Mouse (Mus musculus): ENCODE data around the gene Gm5767. TPM values are rescaled to one million over a fixed set of nuclear protein-coding genes. Genes with fewer than 3 reads are reported as not detected.

Gm5767 gene
- polyA plus RNA-seq (2015; fragmentation: Nextera tagmentation; extraction: Ambion mirVana), result 0.31 and 0.40 TPM in 2 replicates

DNA sequence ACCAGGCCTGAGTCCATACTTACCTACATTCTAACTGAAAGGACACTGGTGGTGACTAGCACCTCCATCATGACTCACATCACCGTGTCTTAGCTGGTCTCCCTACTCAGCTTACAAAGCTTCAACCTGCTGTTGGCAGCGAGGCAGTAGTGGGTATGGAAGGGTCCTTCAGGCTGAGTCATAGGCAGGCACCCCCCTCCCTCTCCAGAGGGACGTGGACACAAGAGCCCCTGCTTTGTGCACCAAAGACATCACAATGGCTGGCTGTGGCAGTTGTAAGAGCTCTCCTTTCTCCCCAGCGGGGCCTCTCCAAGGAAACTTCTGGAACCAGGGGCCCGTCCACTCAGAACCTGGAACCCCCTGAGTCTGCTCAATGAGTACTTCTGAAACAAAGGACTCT lies at the start of gene Gm5767:
Gene Gm5767 (plus strand): TSS at position 301 of the 400 bp plus-strand sequence.
- Histone ChIP-seq H3K36me3 (replicated peaks) (no peaks in the 10 kb centered on the region), H3K4me2 (no peak within 1 kb of the TSS), H3K27me3 (replicated peaks) (no peaks in the 10 kb centered on the region), H3K4me3 (no peak within 1 kb of the TSS), H3K9ac (no peak within 1 kb of the TSS), H3K4me1 (no peaks in the 10 kb centered on the region), H3K9me3 (no peaks in the 10 kb centered on the region), H3K27ac (no peak within 1 kb of the TSS)
- WGBS, result 79% methylated on average over 5 of the region's 5 CpGs
- no peak for ATAC-seq (replicated peaks)

DNA sequence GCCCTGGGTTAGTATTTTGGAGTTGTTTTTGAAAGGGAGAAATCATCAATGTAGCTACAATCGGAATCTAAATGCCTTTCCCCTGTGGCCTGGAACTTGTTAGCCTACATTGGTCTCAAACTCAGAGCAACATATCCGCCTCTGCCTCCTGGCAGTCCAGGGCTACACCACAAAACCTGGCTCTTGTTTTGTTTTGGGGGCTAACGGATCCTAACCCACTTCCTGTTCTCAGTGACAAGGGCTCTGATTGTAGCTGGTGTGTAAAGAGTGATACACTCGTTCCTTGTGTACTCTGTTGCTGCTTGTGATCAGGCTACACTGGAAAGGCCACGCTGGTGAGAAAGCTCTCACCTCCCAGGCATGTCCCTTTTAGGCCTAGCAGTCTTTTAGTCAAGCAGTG lies 49.1 kb upstream of the Gm5767 start:
- 91% methylated on average over 5 of the region's 5 CpGs for WGBS
- Histone ChIP-seq H3K27me3 (replicated peaks) (no peaks in the 10 kb centered on the region), H3K4me2 (no peak overlapping the region), H3K4me1 (peaks cover 12% of the 10 kb centered on the region), H3K36me3 (replicated peaks) (no peaks in the 10 kb centered on the region; the same call in 1 of the 2 replicates), H3K27ac (no peak overlapping the region), H3K4me3 (no peak overlapping the region), H3K9ac (no peak overlapping the region), H3K9me3 (no peaks in the 10 kb centered on the region)
- no peak for ATAC-seq (replicated peaks)

DNA sequence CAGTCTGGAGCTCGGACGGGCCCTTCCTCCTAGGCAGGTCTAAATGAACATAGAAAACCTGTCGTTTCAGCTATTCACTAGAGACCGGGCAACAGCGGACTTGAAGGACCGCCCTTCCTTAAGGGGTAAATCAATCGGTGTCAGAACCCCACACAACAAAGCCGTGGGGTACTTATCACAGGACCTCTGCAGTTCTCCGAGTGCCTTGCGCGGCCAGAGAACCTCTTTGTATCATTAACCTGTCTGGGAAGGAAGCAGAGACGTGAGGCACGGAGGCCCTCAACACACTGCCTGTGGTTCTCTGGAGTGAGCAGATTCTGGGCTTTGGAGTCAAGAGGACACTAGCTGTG lies 43.7 kb upstream of the Gm5767 start:
- ATAC-seq (replicated peaks), result peak; percentile 32
- Histone ChIP-seq H3K9me3 (no peaks in the 10 kb centered on the region), H3K4me2 (peak overlapping the region; percentile 94), H3K36me3 (replicated peaks) (no peaks in the 10 kb centered on the region; the same call in 1 of the 2 replicates), H3K27me3 (replicated peaks) (no peaks in the 10 kb centered on the region), H3K9ac (peak overlapping the region; percentile 78), H3K27ac (peak overlapping the region; percentile 87), H3K4me1 (peaks cover 29% of the 10 kb centered on the region), H3K4me3 (peak overlapping the region; percentile 93)
- WGBS, result 0% methylated on average over 13 of the region's 13 CpGs

DNA sequence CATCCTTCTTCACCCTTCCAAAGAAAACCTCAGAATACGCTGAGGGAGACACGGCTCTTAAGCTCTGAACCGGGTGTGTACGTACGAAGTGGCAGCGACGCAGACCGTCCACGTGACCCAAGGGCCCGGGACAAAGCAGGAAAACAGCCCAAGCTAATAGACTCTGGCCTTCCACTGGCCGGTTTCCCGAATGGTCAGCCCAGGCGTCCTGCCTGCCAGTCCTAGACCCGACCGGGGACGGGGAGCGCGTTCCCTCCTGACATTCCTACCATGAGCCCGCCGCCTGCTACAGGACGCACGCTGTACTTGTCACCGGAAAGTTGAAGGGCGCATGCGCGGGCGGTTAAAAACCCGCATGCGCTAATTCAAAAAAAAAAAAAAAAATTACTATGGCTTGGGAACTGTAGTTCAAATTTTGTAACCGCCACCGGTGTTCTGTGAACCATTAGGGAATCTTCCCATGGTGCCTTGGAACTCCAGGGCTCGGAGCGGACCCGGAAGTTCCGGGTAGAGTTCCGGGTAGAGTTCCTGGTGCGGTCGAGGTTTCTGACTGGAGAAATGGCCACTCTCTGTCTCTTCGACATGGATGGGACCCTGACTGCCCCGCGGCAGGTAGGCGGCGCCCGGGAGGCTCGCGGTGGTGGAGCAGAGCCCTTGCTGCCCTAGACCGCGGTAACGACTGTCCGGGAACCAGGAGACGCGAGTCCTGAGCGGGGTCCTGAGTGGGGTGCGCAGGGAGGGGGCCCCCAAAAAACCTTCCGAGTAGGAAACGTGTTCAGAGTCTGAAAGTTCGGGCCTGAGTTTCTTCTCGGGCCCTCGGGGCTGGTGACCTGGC lies 43.1 kb upstream of the Gm5767 start, which contains the start of the genes Pmm2 and Tmem186:
Gene Pmm2 (plus strand): TSS at position 458 of the 835 bp plus-strand sequence.
Gene Tmem186 (minus strand): TSS at position 496 of the 835 bp plus-strand sequence.
- Histone ChIP-seq H3K36me3 (replicated peaks) (no peaks in the 10 kb centered on the region; the same call in 1 of the 2 replicates), H3K4me1 (peaks cover 29% of the 10 kb centered on the region), H3K9me3 (no peaks in the 10 kb centered on the region), H3K9ac (peak within 1 kb of the TSS; percentile 78), H3K27ac (peak within 1 kb of the TSS; percentile 87), H3K27me3 (replicated peaks) (no peaks in the 10 kb centered on the region), H3K4me2 (peak within 1 kb of the TSS; percentile 94), H3K4me3 (peak within 1 kb of the TSS; percentile 93)
- under 1% methylated on average over 59 of the region's 59 CpGs for WGBS
- peak; percentile 95 for ATAC-seq (replicated peaks)

DNA sequence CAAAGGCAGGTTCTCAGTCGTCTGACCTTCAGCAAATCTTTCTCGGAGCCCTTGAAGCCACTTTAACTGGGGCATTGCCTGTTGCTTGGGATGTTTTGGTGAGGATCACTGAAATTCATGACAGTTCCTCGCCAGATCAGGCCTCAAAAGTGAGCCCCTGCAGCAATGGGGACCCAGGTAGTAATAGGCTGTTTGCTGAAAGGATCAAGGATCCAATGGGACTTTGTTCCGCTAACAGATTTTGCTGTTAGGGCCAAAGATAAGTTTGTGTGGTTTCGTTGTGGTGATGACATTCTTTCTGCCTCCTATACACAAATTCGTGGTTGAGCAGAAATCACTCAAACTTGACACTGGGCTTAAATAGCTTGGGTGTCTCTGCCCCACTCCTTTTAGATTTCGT lies 42.4 kb upstream of the Gm5767 start:
- Histone ChIP-seq H3K36me3 (replicated peaks) (no peaks in the 10 kb centered on the region; the same call in 1 of the 2 replicates), H3K4me2 (peak overlapping the region; percentile 94), H3K27ac (peak overlapping the region; percentile 87), H3K4me1 (peaks cover 29% of the 10 kb centered on the region), H3K9ac (peak overlapping the region; percentile 72), H3K4me3 (peak overlapping the region; percentile 93), H3K9me3 (no peaks in the 10 kb centered on the region), H3K27me3 (replicated peaks) (no peaks in the 10 kb centered on the region)
- 40% methylated on average over 7 of the region's 7 CpGs for WGBS
- ATAC-seq (replicated peaks), result no peak

DNA sequence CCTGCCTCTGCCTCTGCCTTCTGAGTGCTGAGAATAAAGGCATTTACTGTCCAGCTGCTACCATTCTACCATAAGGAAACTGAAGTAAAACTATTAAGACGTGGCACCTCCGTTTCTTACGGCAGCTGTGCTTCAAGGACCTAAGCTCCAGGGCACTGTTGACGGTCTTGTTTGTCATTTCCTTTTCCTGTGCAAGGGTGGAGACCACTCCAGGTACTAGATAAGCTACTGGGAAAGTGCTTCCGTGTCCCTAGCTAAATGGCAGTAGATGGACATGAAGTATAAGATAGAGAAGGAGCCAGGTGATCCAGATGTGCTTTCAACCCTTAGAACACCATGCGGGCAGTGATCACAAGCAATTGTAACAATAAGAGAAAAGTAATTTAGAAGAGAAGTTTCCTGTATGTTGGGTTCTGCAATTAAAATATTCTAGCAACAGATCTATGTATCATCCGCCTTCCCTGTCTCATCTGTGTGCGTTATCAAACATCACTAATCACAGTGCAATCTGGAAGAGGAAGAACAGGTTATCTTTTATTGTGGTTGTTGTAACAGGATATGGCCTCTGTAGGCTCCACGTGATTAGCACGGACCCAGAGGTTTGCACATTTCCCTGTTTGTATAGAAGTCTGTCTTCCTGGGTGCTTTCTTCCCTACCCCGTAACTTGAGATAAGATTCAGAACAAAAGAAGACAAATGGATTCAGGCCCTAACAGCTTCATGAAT lies 40.9 kb upstream of the Gm5767 start:
- ATAC-seq (replicated peaks), result no peak
- H3K9me3 ChIP-seq, result no peaks in the 10 kb centered on the region
- H3K9ac ChIP-seq, result no peak overlapping the region
- H3K27ac ChIP-seq, result no peak overlapping the region
- H3K36me3 ChIP-seq (replicated peaks), result peaks cover 6% of the 10 kb centered on the region
- no peaks in the 10 kb centered on the region for H3K27me3 ChIP-seq (replicated peaks)
- no peak overlapping the region for H3K4me2 ChIP-seq
- WGBS, result 95% methylated on average over 11 of the region's 11 CpGs
- H3K4me1 ChIP-seq, result peaks cover 29% of the 10 kb centered on the region
- no peak overlapping the region for H3K4me3 ChIP-seq

DNA sequence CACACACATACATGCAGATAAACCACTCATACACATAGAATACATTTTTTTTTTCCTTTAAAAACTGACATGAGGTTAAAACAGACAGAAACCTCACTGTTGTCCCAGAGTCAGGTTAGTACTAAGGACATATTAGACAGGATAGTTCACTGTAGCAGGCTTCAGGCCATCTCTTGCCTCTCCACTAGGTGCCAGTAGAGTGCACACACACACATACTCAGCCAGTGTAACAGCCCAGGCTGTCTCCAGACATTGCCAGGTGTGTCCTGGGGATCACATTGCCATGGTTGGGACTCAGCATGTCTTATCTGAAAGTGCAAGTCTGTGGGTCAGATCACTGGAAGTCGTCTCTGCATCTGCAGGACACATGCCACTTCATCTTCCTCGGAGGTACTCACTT lies 36.7 kb upstream of the Gm5767 start:
- Histone ChIP-seq H3K27ac (no peak overlapping the region), H3K4me2 (no peak overlapping the region), H3K9me3 (no peaks in the 10 kb centered on the region), H3K4me1 (peaks cover 4% of the 10 kb centered on the region; the same call in 1 of the 2 replicates), H3K4me3 (no peak overlapping the region), H3K36me3 (replicated peaks) (peaks cover 21% of the 10 kb centered on the region), H3K9ac (no peak overlapping the region), H3K27me3 (replicated peaks) (no peaks in the 10 kb centered on the region)
- WGBS, result 85% methylated on average over 2 of the region's 2 CpGs
- ATAC-seq (replicated peaks), result no peak

DNA sequence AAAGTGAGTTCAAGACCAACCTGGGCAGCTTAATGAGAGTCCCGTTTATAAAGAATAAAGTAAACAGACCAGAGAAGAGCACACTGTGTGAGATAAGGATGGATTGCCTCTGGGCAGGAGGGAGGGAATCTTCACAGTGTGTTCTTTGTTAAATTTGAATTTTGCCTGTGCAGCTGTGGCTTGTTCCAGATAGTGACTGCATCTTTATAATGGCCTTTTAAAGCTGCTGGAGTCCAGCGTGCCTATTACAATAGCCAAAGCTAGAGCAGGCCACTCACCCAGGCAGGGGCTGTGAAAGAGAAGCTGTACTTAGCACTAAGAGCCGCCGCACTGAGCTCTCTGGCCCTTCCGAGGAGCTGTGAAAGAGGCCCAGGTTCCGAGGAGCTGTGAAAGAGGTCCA lies 35.0 kb upstream of the Gm5767 start:
- H3K36me3 ChIP-seq (replicated peaks), result peaks cover 30% of the 10 kb centered on the region
- no peak overlapping the region for H3K27ac ChIP-seq
- ATAC-seq (replicated peaks), result no peak
- no peak overlapping the region for H3K4me3 ChIP-seq
- no peaks in the 10 kb centered on the region for H3K9me3 ChIP-seq
- WGBS, result 85% methylated on average over 6 of the region's 6 CpGs
- no peak overlapping the region for H3K4me2 ChIP-seq
- H3K4me1 ChIP-seq, result no peaks in the 10 kb centered on the region
- H3K27me3 ChIP-seq (replicated peaks), result no peaks in the 10 kb centered on the region
- no peak overlapping the region for H3K9ac ChIP-seq

DNA sequence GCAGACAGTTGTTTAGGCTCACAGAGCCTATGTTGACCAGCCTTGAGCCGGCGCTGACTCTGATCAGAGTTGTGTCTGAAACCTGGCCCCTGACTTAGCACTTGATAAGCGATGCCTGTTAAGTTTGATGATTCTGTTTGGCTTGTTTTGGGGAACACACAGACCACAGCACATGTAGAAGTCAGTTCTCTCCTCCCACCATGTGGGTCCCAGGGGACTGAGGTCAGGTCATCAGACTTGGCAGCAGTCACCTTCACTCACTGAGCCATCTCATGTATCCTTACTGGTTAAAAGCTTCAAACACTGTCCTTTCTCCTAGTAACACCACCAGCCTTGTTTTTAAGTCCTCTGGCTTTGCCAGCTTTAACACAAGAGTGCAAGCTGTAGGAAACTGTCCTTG lies 30.6 kb upstream of the Gm5767 start:
- Histone ChIP-seq H3K9me3 (no peaks in the 10 kb centered on the region), H3K9ac (no peak overlapping the region), H3K4me1 (no peaks in the 10 kb centered on the region), H3K4me3 (no peak overlapping the region), H3K4me2 (no peak overlapping the region), H3K27me3 (replicated peaks) (no peaks in the 10 kb centered on the region), H3K36me3 (replicated peaks) (peaks cover 32% of the 10 kb centered on the region), H3K27ac (no peak overlapping the region)
- WGBS, result over 99% methylated on average over 3 of the region's 3 CpGs
- no peak for ATAC-seq (replicated peaks)

DNA sequence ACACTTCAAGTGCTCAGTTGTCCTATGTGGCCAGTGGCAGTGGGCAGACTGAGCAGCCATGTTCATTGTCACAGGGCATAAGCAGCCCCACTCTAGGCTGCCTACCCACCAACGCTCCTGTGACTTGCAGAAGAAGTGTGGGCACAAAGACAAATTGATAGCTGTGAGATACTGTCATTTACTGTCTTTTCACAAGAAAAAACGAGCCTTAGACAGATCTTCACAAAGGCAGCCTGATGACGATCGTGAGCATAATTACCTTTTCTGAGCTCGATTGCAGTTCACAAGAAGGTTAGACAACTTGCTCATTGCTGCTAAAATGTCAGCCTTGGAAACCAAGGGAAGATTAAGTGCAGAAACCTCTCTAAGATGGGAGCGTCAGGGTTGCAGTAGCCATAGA lies 25.5 kb upstream of the Gm5767 start:
- WGBS, result 91% methylated on average over 6 of the region's 6 CpGs
- ATAC-seq (replicated peaks), result no peak
- no peaks in the 10 kb centered on the region for H3K9me3 ChIP-seq
- no peaks in the 10 kb centered on the region for H3K27me3 ChIP-seq (replicated peaks)
- no peak overlapping the region for H3K9ac ChIP-seq
- H3K4me1 ChIP-seq, result no peaks in the 10 kb centered on the region
- H3K4me3 ChIP-seq, result no peak overlapping the region
- peaks cover 15% of the 10 kb centered on the region for H3K36me3 ChIP-seq (replicated peaks)
- H3K4me2 ChIP-seq, result no peak overlapping the region
- H3K27ac ChIP-seq, result no peak overlapping the region

DNA sequence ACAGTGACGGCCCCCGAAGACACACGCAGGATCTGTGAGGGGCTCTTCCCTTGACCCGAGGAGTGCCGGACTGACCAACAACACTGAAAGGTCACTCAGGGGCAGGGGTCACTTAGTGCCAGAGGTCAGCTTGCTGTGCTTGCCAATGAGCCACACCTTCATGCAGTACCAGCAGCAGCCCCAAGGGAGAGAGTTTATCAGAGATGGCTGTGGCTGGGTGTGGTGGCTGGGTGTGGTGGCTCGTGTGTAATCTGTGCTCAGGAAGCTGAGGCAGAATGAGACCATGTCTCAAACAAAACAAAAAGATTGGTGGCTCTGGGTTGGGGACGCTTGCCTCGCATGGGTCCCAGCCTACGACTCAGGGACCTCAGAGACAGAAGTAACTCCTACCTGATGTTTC lies 25.0 kb upstream of the Gm5767 start:
- WGBS, result 90% methylated on average over 9 of the region's 9 CpGs
- Histone ChIP-seq H3K27ac (no peak overlapping the region), H3K4me3 (no peak overlapping the region), H3K27me3 (replicated peaks) (no peaks in the 10 kb centered on the region), H3K36me3 (replicated peaks) (peaks cover 14% of the 10 kb centered on the region), H3K4me1 (no peaks in the 10 kb centered on the region), H3K9me3 (no peaks in the 10 kb centered on the region), H3K4me2 (no peak overlapping the region), H3K9ac (no peak overlapping the region)
- no peak for ATAC-seq (replicated peaks)

DNA sequence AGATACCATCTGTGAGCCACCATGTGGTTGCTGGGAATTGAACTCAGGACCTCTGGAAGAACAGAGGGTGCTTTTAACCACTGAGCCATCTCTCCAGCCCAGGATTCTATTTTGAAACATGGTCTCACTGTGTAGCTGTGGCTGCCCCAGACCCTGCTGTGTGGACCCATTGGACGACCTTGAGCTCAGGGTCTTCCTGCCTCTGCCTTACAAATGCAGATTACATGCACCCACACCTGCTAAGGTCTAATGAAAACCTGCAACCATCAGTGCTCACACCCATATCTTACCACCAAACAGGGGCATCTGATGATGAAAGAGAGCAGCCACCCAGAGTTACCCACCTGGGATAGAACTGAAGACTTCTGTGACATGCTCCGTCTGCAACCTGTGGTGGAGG lies 24.3 kb upstream of the Gm5767 start:
- H3K4me1 ChIP-seq, result no peaks in the 10 kb centered on the region
- H3K27ac ChIP-seq, result no peak overlapping the region
- no peak overlapping the region for H3K9ac ChIP-seq
- no peaks in the 10 kb centered on the region for H3K27me3 ChIP-seq (replicated peaks)
- 88% methylated on average over 2 of the region's 2 CpGs for WGBS
- peaks cover 8% of the 10 kb centered on the region for H3K36me3 ChIP-seq (replicated peaks)
- H3K4me3 ChIP-seq, result no peak overlapping the region
- no peak overlapping the region for H3K4me2 ChIP-seq
- H3K9me3 ChIP-seq, result no peaks in the 10 kb centered on the region
- ATAC-seq (replicated peaks), result no peak
